Mouse (Mus musculus) lung, postnatal 36 days (tissue): ENCODE measurements around the gene Gm20403.
"Not testable (repeated sequence)": the region's sequence is repeated elsewhere in the genome, so short reads cannot be mapped to it uniquely, and the experiment has no call there.

Experiments used
- DNase-seq: peaks from one replicate; pipeline ENCODE4 v3.0.0; 2022; ENCODE audit warnings: mixed read lengths

Gm20403 gene

GRCm38 (mm10) chr12:54986052-54986717, at the start of gene Gm20403:
Gene Gm20403 (minus strand): TSS chr12:54986529.
- DNase-seq: peak; percentile 83

DNA sequence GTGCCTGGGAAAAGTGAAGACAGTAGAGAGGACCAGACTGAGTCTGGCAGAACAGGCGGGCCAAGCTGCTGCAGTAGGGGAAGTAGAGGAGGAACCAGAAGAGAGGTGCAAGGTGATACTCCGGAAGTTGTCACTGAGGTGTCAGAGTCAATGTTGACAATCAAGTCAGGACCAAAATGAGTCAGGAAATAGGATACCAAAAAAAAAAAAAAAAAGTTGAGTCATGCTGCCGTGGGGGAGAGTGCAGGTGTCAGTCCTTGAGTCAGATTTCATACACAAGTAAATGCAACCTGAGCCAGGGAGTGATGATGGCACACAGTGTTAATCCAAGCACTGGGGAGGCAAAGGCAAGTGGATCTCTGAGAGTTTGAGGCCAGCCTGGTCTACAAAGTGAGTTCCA, 40.8 kb upstream of the Gm20403 start:
- DNase-seq: no peak

GRCm38 (mm10) chr12:55023284-55023683, 37.0 kb upstream of the Gm20403 start:
- no peak for DNase-seq

DNA sequence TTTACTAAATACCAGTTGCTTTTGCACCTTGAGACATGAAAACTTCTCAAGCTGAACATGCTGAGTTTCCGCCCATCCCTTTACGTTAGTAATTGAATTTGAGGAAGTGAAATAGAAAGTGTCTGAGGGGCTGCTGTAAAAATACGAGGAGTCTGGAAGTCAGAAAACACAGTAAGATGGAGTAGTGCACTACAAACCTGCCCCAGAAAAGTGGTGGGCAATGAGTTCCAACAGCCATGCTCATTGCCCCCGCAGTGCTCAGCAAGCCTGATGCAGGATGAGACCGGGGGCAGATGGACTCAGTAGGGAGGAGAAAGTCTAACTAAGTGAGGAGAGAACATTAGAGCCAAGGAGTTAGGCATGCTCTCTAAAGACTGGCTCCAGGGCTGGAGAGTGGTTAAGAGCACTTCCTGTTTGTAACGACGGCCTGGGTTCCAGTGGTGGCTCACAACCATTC, 33.1 kb upstream of the Gm20403 start:
- peak; percentile 30 for DNase-seq

DNA sequence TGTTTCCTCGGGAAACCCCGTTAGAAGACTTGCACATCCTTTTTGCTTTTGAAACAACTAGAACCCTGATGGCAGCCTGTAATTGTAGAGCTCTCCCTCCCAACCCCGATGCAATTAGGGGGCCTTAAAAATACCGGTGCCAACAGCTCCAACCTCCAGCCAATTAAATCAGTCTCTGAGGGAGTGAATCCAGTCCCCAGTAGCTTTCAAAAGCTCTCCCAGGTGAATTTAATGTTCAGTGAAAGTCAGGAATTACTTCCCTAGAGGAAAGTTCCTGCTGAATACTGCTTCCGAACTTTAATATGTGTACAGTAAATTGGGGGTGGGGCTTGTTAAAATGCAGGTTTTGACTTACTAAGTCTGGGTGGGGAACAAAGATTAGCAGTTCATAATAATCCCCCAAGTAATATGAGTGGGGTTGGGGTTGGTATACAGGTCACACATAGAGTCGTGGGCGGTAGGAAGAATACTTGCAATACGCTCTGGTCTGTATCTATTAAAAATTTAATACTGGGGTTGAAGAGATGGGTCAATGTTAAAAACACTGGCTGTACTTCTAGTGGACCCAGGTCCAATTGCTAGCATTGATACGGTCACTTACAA, 30.9 kb upstream of the Gm20403 start:
- DNase-seq: no peak

- DNase-seq: no peak
Observed at GRCm38 (mm10) chr12:55016339-55017118, 30.2 kb upstream of the Gm20403 start.

GRCm38 (mm10) chr12:55015428-55015827, 29.1 kb upstream of the Gm20403 start:
- DNase-seq: no peak

DNA sequence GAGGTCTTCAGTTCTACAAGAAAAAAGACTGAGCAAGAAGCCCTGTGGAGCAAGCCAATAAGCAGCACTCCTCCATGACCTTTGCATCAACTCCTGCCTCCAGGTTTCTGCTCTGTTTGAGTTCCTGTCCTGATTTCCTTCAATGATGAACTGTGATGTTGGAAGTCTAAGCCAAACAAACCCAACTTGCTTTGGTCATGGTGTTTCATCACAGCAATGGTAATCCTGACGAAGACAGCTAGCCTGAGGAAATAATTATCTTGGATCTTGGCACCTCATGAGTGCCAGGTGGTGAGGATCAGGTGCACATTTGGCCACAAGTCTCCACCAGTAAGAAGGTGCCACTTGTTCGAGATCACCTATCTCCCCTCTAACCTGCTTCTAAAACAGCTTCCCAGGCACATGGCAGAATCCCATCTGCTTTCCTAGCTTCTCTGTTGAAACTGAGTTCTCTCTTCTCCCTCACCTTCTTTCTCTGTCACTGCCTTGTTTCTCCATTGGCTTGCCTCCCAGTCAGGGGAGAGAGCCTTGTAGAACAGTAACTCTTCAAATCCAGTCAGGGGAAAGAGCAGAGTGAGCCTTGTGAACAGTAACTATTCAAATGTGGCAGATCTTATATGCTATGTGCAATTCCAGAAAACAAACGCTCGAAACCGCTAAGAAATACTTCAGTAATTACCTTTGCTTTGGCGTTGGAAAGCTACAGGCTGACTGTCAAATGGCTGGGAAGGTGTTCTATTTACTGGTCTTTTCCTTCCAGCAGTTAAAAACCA, 27.5 kb upstream of the Gm20403 start, which contains the start of gene Baz1a:
Baz1a (minus strand) TSS at position 723 of the 773 bp plus-strand sequence.
- no peak for DNase-seq

- DNase-seq: no peak
Observed at GRCm38 (mm10) chr12:55013031-55013430, 26.7 kb upstream of the Gm20403 start.

- DNase-seq: no peak
Observed at GRCm38 (mm10) chr12:55007361-55008008, 21.2 kb upstream of the Gm20403 start.

DNA sequence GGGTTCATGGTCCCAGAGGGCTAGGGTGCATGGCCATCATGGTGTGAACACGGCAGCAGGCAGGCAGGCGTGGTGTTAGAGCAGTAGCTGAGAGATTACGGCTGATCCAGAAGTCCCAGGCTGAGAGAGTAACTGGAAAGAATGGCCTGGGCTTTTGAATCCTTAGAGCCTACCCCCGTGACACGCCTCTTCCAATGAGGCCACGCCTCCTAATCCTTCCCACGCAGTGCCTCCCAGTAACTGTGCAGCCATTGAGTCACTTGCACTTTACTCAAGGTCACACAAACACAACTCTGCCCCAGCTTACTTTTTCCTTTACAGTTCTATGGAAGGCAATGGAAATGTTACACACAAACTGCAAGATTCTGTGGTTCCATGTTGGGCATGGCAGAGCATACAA, 19.7 kb upstream of the Gm20403 start:
- DNase-seq: no peak

DNA sequence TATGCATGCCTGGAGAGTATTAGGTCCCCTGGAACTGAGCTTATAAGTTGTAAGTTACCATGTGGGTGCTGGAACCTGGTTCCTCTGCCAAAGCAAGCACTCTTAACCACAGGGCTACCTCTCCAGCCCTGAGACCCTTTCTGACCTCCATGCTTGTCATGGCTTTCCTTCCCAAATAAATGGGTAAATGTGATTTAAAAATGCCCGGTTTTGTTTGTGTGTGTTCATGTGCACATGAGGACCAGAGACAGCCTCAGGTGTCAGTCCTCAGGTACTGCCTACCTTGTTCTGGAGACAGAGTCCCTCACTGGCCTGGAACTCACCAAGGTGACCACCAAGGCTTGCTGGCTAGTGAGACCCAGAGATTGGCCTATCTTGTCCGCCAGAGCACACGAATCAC, 18.1 kb upstream of the Gm20403 start:
- no peak for DNase-seq

DNA sequence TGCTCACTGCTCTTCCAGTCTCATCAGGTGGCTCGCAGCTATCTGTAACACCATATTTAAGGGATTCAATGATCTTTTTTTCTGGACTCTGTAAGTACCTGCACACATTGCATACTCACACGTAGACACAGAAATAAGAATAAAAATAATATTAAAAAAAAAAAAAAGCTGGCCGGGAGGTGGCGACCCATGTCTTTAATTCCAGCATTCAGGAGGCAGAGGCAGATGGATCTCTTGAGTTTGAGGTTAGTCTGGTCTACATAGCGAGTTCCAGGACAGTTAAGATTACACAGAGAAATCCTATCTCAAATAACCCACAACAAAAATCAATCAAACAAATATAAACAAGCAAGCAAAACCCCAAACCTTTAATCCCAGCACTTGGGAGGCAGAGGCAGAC, 17.5 kb upstream of the Gm20403 start:
- DNase-seq: no peak

GRCm38 (mm10) chr12:55002532-55002931, 16.2 kb upstream of the Gm20403 start:
- not testable (repeated sequence) for DNase-seq

DNA sequence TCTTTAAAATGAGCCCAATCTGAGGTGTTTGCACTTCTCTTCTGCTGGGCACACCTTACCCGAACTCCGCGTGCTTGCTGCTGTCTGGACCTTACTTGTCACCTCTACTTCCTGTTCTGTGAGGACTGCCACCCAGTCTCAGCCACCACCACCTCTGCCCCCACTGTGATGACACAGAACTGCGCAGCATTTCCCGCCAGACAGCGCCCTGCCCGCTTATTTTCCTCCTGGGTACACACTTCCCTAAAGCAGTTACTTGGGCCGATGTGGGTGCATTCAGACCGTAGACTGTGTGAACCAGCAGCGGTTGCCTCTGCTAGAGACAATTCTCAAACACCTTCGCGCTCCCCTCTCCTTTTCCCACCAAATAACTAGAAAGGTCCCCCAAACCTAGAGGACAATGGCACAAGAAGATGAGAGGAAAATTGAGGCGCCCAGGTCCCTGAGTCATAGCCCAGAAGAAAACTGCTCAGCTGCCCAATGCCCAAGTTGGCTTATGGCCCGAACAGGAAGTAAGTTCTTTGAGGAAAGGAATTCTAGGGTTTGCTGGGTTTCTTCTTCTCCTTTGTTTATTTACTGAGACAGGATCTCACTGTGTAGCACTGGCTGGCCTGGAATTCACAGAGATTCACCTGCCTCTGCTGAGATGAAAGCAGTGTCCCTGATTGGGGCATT, 12.8 kb upstream of the Gm20403 start:
- peak; percentile 79 for DNase-seq

GRCm38 (mm10) chr12:54998411-54998810, 12.1 kb upstream of the Gm20403 start:
- DNase-seq: no peak

- DNase-seq: no peak
Observed at GRCm38 (mm10) chr12:54996979-54997474, 10.7 kb upstream of the Gm20403 start.

GRCm38 (mm10) chr12:54995965-54996364, 9.6 kb upstream of the Gm20403 start:
- no peak for DNase-seq

DNA sequence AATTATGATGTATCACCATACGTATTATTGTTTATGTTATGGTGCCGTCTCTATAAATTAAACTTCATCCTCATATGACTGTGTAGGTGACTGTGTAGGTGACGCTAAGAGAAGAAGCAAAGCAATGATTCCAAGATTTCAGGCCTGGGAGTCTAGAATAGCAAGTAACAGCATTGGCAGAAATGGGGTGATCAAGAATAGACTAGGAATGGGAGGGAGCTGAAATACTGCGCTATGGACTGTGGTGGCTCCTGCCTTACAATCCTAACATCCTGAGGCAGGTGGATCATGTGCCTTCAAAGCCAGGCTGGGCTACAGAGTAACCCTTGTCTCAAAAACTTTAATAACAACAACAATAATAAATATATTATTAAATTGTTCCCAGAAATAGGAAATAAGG, 8.1 kb upstream of the Gm20403 start:
- DNase-seq: no peak

- no peak for DNase-seq
Observed at GRCm38 (mm10) chr12:54994068-54994386, 7.7 kb upstream of the Gm20403 start.

DNA sequence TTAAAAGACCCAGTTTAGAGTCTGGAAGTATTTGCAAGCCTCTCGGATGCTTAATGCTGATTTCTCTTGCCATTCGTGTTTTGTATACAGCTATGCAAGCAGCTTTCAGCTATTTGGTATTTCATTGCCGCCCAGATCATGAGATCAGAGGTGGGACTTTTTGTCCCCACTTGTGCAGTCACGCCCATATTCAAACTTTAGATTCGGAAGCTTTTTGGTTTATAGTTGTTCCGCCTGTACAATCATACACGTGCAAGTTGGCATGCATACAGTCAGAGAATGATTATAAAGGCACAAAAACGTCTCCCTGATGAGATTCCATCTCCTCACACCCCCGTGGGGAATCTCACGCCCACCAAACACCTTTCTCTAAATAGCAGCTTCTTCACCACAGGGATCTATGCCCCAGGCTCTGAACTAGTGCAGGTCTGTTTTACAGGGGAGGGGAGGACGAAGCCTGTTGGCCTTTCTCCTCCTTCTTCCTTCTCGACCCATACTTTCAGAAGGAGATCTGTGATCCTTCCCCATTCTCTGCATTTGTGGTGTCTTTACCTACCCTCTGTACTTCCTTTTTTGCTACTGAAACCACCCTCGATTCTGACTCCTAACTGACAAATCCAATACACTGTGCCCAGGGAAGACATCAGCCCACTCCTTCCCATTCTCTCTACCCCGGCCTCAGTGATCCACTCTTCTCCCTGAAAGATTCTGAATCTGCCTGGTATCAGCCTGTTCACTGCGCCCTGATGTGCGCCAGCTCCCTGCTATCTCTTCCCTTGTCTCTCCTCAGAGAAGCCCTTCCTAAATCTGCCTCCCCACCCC, 7.1 kb upstream of the Gm20403 start:
- DNase-seq: peak; percentile 40
